Mouse (Mus musculus) adrenal gland, adult 8-10 months (tissue): ENCODE measurements around the gene Thyn1. TPM values are rescaled to one million over a fixed set of nuclear protein-coding genes. Genes with fewer than 3 reads are reported as not detected.

Experiments used
- DNase-seq: peaks from one replicate; pipeline ENCODE4 v3.0.0; 2022
- total RNA-seq, 4 experiments: library from RNA; stranded (reverse); gene quantifications; 2 replicates each; pipeline ENCODE4 v1.2.4; 2022

Gene Thyn1
- total RNA-seq, 4 experiments from 2014 or later: 44.9 to 56.8 (median 49.1) TPM

- DNase-seq: no peak
Observed at GRCm38 (mm10) chr9:27030763-27031100, 31.2 kb downstream of the Thyn1 start.

- no peak for DNase-seq
Observed at GRCm38 (mm10) chr9:27043892-27044291, 44.4 kb downstream of the Thyn1 start.

GRCm38 (mm10) chr9:27049492-27049891 is 50.0 kb downstream of the Thyn1 start:
- no peak for DNase-seq

Other genes starting within 250 kb of the Thyn1 start
- 10 to 100 TPM in 2 of 4 experiments, 1 to 10 TPM in 2; 4.8 to 23.3 (median 10.1) TPM for gene Glb1l2, start 193.2 kb upstream of the Thyn1 start, total RNA-seq
- gene Glb1l3, start 138.8 kb upstream of the Thyn1 start, total RNA-seq: 1 to 10 TPM; 1.1 to 2.6 (median 1.6) TPM
- not detected for gene Gm1110, start 76.6 kb upstream of the Thyn1 start, total RNA-seq
- gene Acad8, start 144 bp upstream of the Thyn1 start, total RNA-seq: 10 to 100 TPM; 88.0 to 99.3 (median 96.0) TPM
- gene Vps26b, start 30.4 kb downstream of the Thyn1 start, total RNA-seq: 10 to 100 TPM; 42.2 to 49.8 (median 44.1) TPM
- gene Ncapd3, start 30.5 kb downstream of the Thyn1 start, total RNA-seq: 10 to 100 TPM; 13.0 to 20.1 (median 16.3) TPM
- gene Jam3, start 155.7 kb downstream of the Thyn1 start, total RNA-seq: 10 to 100 TPM; 40.4 to 55.7 (median 47.1) TPM